Mouse (Mus musculus) liver, postnatal 0 days (tissue): Measurements from ENCODE around the gene Vmn1r59. TPM values are rescaled to one million over a fixed set of nuclear protein-coding genes. Genes with fewer than 3 reads are reported as not detected.
"Not testable (repeated sequence)": the region's sequence is repeated elsewhere in the genome, so short reads cannot be mapped to it uniquely, and the experiment has no call there.

Source experiments
- ATAC-seq: fragments of 200-750 bp; cut with Nextera tagmentation; 2 replicates; pipeline ENCODE4 v1.8.0; 2017; ENCODE audit warnings: mild to moderate bottlenecking, moderate library complexity
- DNase-seq: peaks from one replicate; pipeline ENCODE4 v3.0.0-alpha.2; 2016
- H3K27ac ChIP-seq: fragments of 300-500 bp; sonication (generic); 2 replicates; pipeline ENCODE4 v1.5.1; 2014; ENCODE audit warnings: antibody characterized with exemption, moderate library complexity, mild to moderate bottlenecking, low read depth
- H3K27me3 ChIP-seq: fragments of 300-500 bp; sonication (generic); 2 replicates; pipeline ENCODE4 v1.6.1; 2014; ENCODE audit warnings: low read length, control low read depth, mixed read lengths; ENCODE audit not compliant: insufficient read depth
- H3K36me3 ChIP-seq: fragments of 300-500 bp; sonication (generic); replicated peaks from 2 replicates; pipeline ENCODE4 v1.6.1; 2014; ENCODE audit warnings: mild to moderate bottlenecking, control low read depth, low read length, moderate library complexity, mixed read lengths; ENCODE audit not compliant: insufficient read depth
- H3K4me1 ChIP-seq: fragments of 300-500 bp; sonication (generic); 2 replicates; pipeline ENCODE4 v1.6.1; 2014; ENCODE audit warnings: antibody characterized with exemption, mild to moderate bottlenecking, control low read depth; ENCODE audit not compliant: insufficient read depth
- H3K4me2 ChIP-seq: fragments of 300-500 bp; sonication (generic); 2 replicates; pipeline ENCODE4 v1.6.1; 2014; ENCODE audit warnings: low read depth, mild to moderate bottlenecking, low read length, moderate library complexity, mixed read lengths
- H3K4me3 ChIP-seq: fragments of 300-500 bp; sonication (generic); 2 replicates; pipeline ENCODE4 v1.5.1; 2014; ENCODE audit warnings: low read depth, low read length
- H3K9ac ChIP-seq: fragments of 300-500 bp; sonication (generic); replicated peaks from 2 replicates; pipeline ENCODE4 v1.6.1; 2014; ENCODE audit warnings: mild to moderate bottlenecking, moderate library complexity
- H3K9me3 ChIP-seq: fragments of 300-500 bp; sonication (generic); 2 replicates; pipeline ENCODE4 v1.6.1; 2016; ENCODE audit warnings: mild to moderate bottlenecking, control low read depth, low read length, mixed read lengths
- CTCF ChIP-seq: sonication (generic); IDR thresholded peaks from 2 replicates; pipeline ENCODE4 v1.5.1; 2016; ENCODE audit warnings: antibody characterized with exemption, low read depth
- EP300 ChIP-seq: IDR thresholded peaks from 2 replicates; pipeline ENCODE4 v1.6.1; 2016; ENCODE audit warnings: antibody characterized with exemption, low read depth, mild to moderate bottlenecking
- WGBS: fragments of 180-500 bp; shearing (Covaris S2); extraction: QIAGEN DNeasy Blood & Tissue Kit; methylation state at CpG from one replicate; pipeline ENCODE4 v1.1.7; 2014; ENCODE audit not compliant: insufficient replicate concordance; 5-methylcytosine and 5-hydroxymethylcytosine counted together
- polyA plus RNA-seq: library from polyadenylated mRNA; unstranded; fragments of >200 nt; fragmentation: Nextera tagmentation; extraction: Ambion mirVana; gene quantifications from 2 replicates; pipeline ENCODE4 v1.2.1, GENCODE M21; 2015

Vmn1r59 gene
- not detected in 2 replicates for polyA plus RNA-seq

DNA sequence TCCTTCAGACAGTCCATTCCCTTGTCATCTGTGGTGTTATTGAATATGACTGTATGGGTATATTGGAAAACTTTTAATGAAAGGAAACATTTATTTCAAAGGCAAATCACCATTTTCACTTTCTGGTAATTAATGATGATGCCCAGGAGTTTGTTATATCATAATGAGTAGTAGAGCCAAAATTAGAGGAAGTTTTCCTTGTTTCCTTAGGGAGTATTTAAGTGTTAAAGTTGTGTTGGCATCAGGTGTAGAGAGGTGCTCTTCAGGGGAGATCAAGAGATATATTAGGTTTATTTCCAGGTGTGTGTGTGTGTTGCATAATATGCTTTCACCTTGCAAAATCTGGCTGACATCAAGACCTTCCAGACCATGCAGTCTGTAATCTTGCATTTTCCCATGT, at the start of gene Vmn1r59:
Vmn1r59 (minus strand) TSS at position 101 of the 400 bp plus-strand sequence.
- Histone ChIP-seq H3K27ac (no peak within 1 kb of the TSS), H3K4me2 (no peak within 1 kb of the TSS), H3K4me1 (no peaks in the 10 kb centered on the region), H3K9me3 (no peaks in the 10 kb centered on the region; the same call in 1 of the 2 replicates), H3K9ac (no peak within 1 kb of the TSS), H3K36me3 (no peaks in the 10 kb centered on the region), H3K4me3 (no peak within 1 kb of the TSS), H3K27me3 (no peaks in the 10 kb centered on the region)
- ATAC-seq, result no peak
- DNase-seq, result no peak
- TF ChIP-seq EP300 (no peak), CTCF (no peak)

DNA sequence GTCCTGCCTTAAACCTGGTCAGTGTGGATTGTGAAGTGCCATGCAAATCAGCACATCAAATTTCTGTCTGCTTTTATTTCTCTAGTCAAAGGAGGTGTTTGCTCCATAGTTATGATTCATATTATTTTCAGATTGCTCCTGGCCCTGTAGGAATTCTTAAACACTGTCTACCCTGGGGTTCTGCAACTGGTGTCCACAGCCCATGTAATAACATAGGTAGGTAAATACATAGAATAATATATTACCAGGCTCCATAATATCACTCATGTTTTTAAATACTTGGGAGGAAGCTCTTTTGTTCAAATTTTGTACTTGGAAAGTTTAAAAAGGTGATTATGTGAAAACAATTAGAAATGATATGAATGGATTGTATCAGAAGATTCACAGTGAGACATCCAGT, 37.3 kb upstream of the Vmn1r59 start, which contains the start of gene Vmn2r28:
Vmn2r28 (minus strand) TSS at position 101 of the 400 bp plus-strand sequence.
- not testable (repeated sequence) for H3K4me1 ChIP-seq, H3K27ac ChIP-seq, ATAC-seq, H3K9ac ChIP-seq, H3K27me3 ChIP-seq, H3K4me2 ChIP-seq, DNase-seq, H3K9me3 ChIP-seq, H3K4me3 ChIP-seq, H3K36me3 ChIP-seq

DNA sequence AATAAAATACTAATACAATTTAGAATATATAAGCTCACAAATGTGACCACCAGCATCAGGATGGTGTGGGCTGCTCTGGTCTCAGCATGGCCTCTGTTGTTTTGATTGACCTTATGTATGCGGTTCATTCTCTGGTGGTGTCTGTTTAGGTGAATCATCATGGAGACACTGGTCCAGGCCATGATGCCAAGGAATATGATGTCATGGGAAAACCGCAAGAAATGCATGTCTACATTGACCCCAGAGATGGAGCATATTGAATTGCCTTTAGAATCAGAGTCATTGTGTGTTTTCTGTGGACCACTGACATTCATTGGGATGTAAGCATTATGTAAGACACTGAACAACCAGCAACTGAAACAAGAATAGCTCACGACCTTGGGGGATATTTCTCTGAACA, 2.6 kb downstream of the Vmn1r59 start:
- WGBS, result 58% methylated on average over 3 of the region's 3 CpGs
- H3K27ac ChIP-seq, ATAC-seq: not testable (repeated sequence)

DNA sequence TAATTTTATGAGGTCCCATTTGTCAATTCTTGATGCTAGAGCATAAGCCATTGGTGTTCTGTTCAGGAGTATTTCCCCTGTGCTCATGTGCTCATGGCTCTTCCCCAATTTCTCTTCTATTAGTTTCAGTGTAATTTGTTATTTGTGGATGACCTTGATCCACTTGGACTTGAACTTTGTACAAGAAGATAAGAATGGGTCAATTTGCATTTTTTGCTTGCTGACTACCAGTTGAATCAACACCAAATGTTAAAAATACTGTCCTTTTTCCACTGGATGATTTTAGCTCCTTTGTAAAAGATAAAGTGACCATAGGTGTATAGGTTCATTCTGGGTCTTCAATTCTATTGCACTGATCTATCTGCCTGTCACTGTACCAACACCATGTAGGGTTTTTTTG, 7.9 kb downstream of the Vmn1r59 start:
- Histone ChIP-seq H3K27ac (no peak overlapping the region), H3K36me3 (no peaks in the 10 kb centered on the region), H3K9ac (no peak overlapping the region), H3K4me1 (no peaks in the 10 kb centered on the region), H3K4me2 (no peak overlapping the region), H3K9me3 (no peaks in the 10 kb centered on the region), H3K27me3 (no peaks in the 10 kb centered on the region), H3K4me3 (no peak overlapping the region)
- TF ChIP-seq CTCF, result no peak
- TF ChIP-seq EP300, result no peak
- DNase-seq (no peak), ATAC-seq (no peak)

More for the DNA sequence above, 2.6 kb downstream of the Vmn1r59 start:
- H3K4me2 ChIP-seq, H3K9ac ChIP-seq, H3K4me3 ChIP-seq, H3K27me3 ChIP-seq, H3K9me3 ChIP-seq, DNase-seq, H3K36me3 ChIP-seq, H3K4me1 ChIP-seq: not testable (repeated sequence)

DNA sequence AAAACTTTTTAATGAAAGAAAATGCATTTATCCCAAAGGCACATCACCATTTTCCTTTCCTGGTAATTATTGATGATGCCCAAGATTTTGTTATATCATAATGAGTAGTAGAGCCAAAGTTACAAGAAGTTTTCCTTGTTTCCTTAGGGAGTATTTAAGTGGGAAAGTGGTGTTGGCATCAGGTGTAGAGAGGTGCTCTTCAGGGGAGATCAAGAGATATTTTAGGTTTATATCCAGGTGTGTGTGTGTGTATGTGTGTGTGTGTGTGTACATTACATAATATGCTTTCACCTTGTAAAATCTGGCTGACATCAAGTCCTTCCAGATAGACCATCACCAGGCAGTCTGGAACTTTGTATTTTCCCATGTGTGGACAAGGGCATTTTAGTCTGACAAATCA, 43.3 kb downstream of the Vmn1r59 start, which contains the start of gene Vmn1r58:
Vmn1r58 (minus strand) TSS at position 101 of the 400 bp plus-strand sequence.
- not testable (repeated sequence) for DNase-seq, ATAC-seq, H3K4me2 ChIP-seq, H3K36me3 ChIP-seq, H3K9me3 ChIP-seq, H3K4me3 ChIP-seq, H3K27ac ChIP-seq, H3K9ac ChIP-seq, H3K27me3 ChIP-seq, H3K4me1 ChIP-seq

DNA sequence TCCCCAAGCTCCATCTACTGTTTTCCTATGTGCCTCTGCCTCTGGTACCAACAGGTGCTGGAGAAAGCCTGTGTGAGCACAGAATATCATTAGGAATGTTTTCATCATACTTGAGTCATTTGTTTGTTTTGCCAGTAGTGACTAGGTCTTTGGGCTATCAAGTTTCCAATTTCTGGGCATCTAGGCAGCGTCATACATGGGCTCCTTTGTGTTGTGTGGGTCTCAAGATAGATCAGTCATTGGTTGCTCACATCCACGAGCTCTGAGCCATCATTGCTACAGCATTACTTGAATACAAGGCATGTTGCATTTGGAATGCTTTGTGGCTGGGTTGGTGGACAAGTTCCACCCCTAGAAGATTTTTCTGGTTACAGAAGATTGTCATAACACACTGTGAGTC, 50.4 kb downstream of the Vmn1r59 start:
- Histone ChIP-seq H3K4me3 (no peak overlapping the region), H3K27me3 (no peaks in the 10 kb centered on the region), H3K27ac (no peak overlapping the region), H3K9ac (no peak overlapping the region), H3K4me1 (no peaks in the 10 kb centered on the region), H3K36me3 (no peaks in the 10 kb centered on the region), H3K9me3 (no peaks in the 10 kb centered on the region; the same call in 1 of the 2 replicates), H3K4me2 (no peak overlapping the region)
- DNase-seq, result no peak
- TF ChIP-seq EP300 (no peak), CTCF (no peak)
- ATAC-seq, result no peak
- WGBS, result 22% methylated on average over 2 of the region's 2 CpGs

Other genes with a start within 250 kb of the Vmn1r59 start
- not detected in 2 replicates for gene Vmn1r57, start 238.3 kb downstream of the Vmn1r59 start, polyA plus RNA-seq
- not detected in 2 replicates for gene Gm5065, start 106.2 kb downstream of the Vmn1r59 start, polyA plus RNA-seq
- not detected in 2 replicates for gene Nlrp2, start 105.7 kb downstream of the Vmn1r59 start, polyA plus RNA-seq
- not detected in 2 replicates for gene Vmn1r58, start 43.4 kb downstream of the Vmn1r59 start, polyA plus RNA-seq
- not detected in 2 replicates for gene Vmn2r28, start 37.2 kb upstream of the Vmn1r59 start, polyA plus RNA-seq
- gene Vmn1r60, start 90.5 kb upstream of the Vmn1r59 start, polyA plus RNA-seq, result not detected in 2 replicates
- gene Vmn1r61, start 156.5 kb upstream of the Vmn1r59 start, polyA plus RNA-seq, result not detected in 2 replicates
- gene Vmn1r62, start 216.9 kb upstream of the Vmn1r59 start, polyA plus RNA-seq, result not detected in 2 replicates